Mouse (Mus musculus): ENCODE data around the gene Fbxw20. TPM values are rescaled to one million over a fixed set of nuclear protein-coding genes. Genes with fewer than 3 reads are reported as not detected.
A peak's percentile ranks its signal among the peaks of the same experiment; 100 is the strongest.
"Not testable (repeated sequence)": the region's sequence is repeated elsewhere in the genome, so short reads cannot be mapped to it uniquely, and the experiment has no call there.

Gene Fbxw20
- polyA plus RNA-seq (2012; rRNA removed): not detected in 2 replicates

GRCm38 (mm10) chr9:109234654-109235053 lies at the start of gene Fbxw20:
Gene Fbxw20 (minus strand): TSS chr9:109234754.
- no peaks in the 10 kb centered on the region for H3K27me3 ChIP-seq (ENCODE audit: control insufficient read depth, insufficient read depth, low read length)
- no peak within 1 kb of the TSS for H3K27ac ChIP-seq (ENCODE audit: insufficient read depth, low read length)
- DNase-seq (ENCODE audit: low read depth in 1 of 2, low spot score in 2 of 2): no peak
- TF ChIP-seq POLR2A (IDR thresholded peaks at IDR 0.05; ENCODE audit: low read depth, low read length): no peak
- no peak for TF ChIP-seq CTCF (IDR thresholded peaks at IDR 0.05; ENCODE audit: extremely low read depth, insufficient read depth, insufficient read length, insufficient replicate concordance)
- H3K4me3 ChIP-seq (ENCODE audit: extremely low read depth, insufficient read depth, insufficient read length): no peak within 1 kb of the TSS
- 95% methylated on average over 1 of the region's 1 CpGs for WGBS
- no peaks in the 10 kb centered on the region for H3K4me1 ChIP-seq (ENCODE audit: control insufficient read depth, insufficient read depth, insufficient read length)
- H3K36me3 ChIP-seq (ENCODE audit: control insufficient read depth, insufficient read depth, low read length): no peaks in the 10 kb centered on the region

- no peak overlapping the region for H3K27ac ChIP-seq (ENCODE audit: insufficient read depth, low read length)
- TF ChIP-seq POLR2A (IDR thresholded peaks at IDR 0.05; ENCODE audit: low read depth, low read length) (no peak), CTCF (IDR thresholded peaks at IDR 0.05; ENCODE audit: extremely low read depth, insufficient read depth, insufficient read length, insufficient replicate concordance) (no peak)
- H3K4me3 ChIP-seq (ENCODE audit: extremely low read depth, insufficient read depth, insufficient read length): no peak overlapping the region
- H3K36me3 ChIP-seq (ENCODE audit: control insufficient read depth, insufficient read depth, low read length): no peaks in the 10 kb centered on the region
- no peak for DNase-seq (ENCODE audit: low read depth in 1 of 2, low spot score in 2 of 2)
- no peaks in the 10 kb centered on the region for H3K4me1 ChIP-seq (ENCODE audit: control insufficient read depth, insufficient read depth, insufficient read length)
- H3K27me3 ChIP-seq (ENCODE audit: control insufficient read depth, insufficient read depth, low read length): no peaks in the 10 kb centered on the region
- 70% methylated on average over 2 of the region's 2 CpGs for WGBS
These were observed 28.5 kb upstream of the Fbxw20 start for GRCm38 (mm10) chr9:109263041-109263440.

- Histone ChIP-seq H3K4me1 (ENCODE audit: control insufficient read depth, insufficient read depth, insufficient read length) (no peaks in the 10 kb centered on the region), H3K36me3 (ENCODE audit: control insufficient read depth, insufficient read depth, low read length) (no peaks in the 10 kb centered on the region), H3K4me3 (ENCODE audit: extremely low read depth, insufficient read depth, insufficient read length) (no peak overlapping the region), H3K27ac (ENCODE audit: insufficient read depth, low read length) (no peak overlapping the region), H3K27me3 (ENCODE audit: control insufficient read depth, insufficient read depth, low read length) (no peaks in the 10 kb centered on the region)
- no peak for DNase-seq (ENCODE audit: low read depth in 1 of 2, low spot score in 2 of 2)
- 67% methylated on average over 6 of the region's 6 CpGs for WGBS
- TF ChIP-seq POLR2A (IDR thresholded peaks at IDR 0.05; ENCODE audit: low read depth, low read length) (no peak), CTCF (IDR thresholded peaks at IDR 0.05; ENCODE audit: extremely low read depth, insufficient read depth, insufficient read length, insufficient replicate concordance) (no peak)
These were observed 16.1 kb downstream of the Fbxw20 start for GRCm38 (mm10) chr9:109218449-109218848.

GRCm38 (mm10) chr9:109201347-109201746 lies 33.2 kb downstream of the Fbxw20 start:
- not testable (repeated sequence) for H3K36me3 ChIP-seq (ENCODE audit: control insufficient read depth, insufficient read depth, low read length); H3K4me3 ChIP-seq (ENCODE audit: extremely low read depth, insufficient read depth, insufficient read length); DNase-seq (ENCODE audit: low read depth in 1 of 2, low spot score in 2 of 2); H3K27me3 ChIP-seq (ENCODE audit: control insufficient read depth, insufficient read depth, low read length); H3K27ac ChIP-seq (ENCODE audit: insufficient read depth, low read length)
- peaks cover 15% of the 10 kb centered on the region; the same call in 1 of the 2 replicates for H3K4me1 ChIP-seq (ENCODE audit: control insufficient read depth, insufficient read depth, insufficient read length)
- WGBS: 63% methylated on average over 1 of the region's 1 CpGs

GRCm38 (mm10) chr9:109200349-109200748 lies 34.2 kb downstream of the Fbxw20 start:
- Histone ChIP-seq H3K27ac (ENCODE audit: insufficient read depth, low read length) (peak overlapping the region; percentile 85), H3K4me1 (ENCODE audit: control insufficient read depth, insufficient read depth, insufficient read length) (peaks cover 18% of the 10 kb centered on the region; the same call in 1 of the 2 replicates), H3K27me3 (ENCODE audit: control insufficient read depth, insufficient read depth, low read length) (no peaks in the 10 kb centered on the region), H3K4me3 (ENCODE audit: extremely low read depth, insufficient read depth, insufficient read length) (no peak overlapping the region), H3K36me3 (ENCODE audit: control insufficient read depth, insufficient read depth, low read length) (no peaks in the 10 kb centered on the region)
- TF ChIP-seq CTCF (IDR thresholded peaks at IDR 0.05; ENCODE audit: extremely low read depth, insufficient read depth, insufficient read length, insufficient replicate concordance) (no peak), POLR2A (IDR thresholded peaks at IDR 0.05; ENCODE audit: low read depth, low read length) (no peak)
- peak in 1 of 2 experiments; percentile 9 for DNase-seq (ENCODE audit: low read depth in 1 of 2, low spot score in 2 of 2)
- WGBS: 49% methylated on average over 1 of the region's 1 CpGs

- H3K4me1 ChIP-seq (ENCODE audit: control insufficient read depth, insufficient read depth, insufficient read length): peaks cover 18% of the 10 kb centered on the region; the same call in 1 of the 2 replicates
- no peaks in the 10 kb centered on the region for H3K36me3 ChIP-seq (ENCODE audit: control insufficient read depth, insufficient read depth, low read length)
- 39% methylated on average over 1 of the region's 1 CpGs for WGBS
- no peaks in the 10 kb centered on the region for H3K27me3 ChIP-seq (ENCODE audit: control insufficient read depth, insufficient read depth, low read length)
- no peak for TF ChIP-seq POLR2A (IDR thresholded peaks at IDR 0.05; ENCODE audit: low read depth, low read length)
- no peak for TF ChIP-seq CTCF (IDR thresholded peaks at IDR 0.05; ENCODE audit: extremely low read depth, insufficient read depth, insufficient read length, insufficient replicate concordance)
- DNase-seq (ENCODE audit: low read depth in 1 of 2, low spot score in 2 of 2): peak; percentile 4 to 54
- peak overlapping the region; percentile 61; the same call in 1 of the 2 replicates for H3K27ac ChIP-seq (ENCODE audit: insufficient read depth, low read length)
- no peak overlapping the region for H3K4me3 ChIP-seq (ENCODE audit: extremely low read depth, insufficient read depth, insufficient read length)
These were observed 35.2 kb downstream of the Fbxw20 start for GRCm38 (mm10) chr9:109199353-109199752.

- DNase-seq (ENCODE audit: low read depth in 1 of 2, low spot score in 2 of 2): not testable (repeated sequence)
These were observed 38.7 kb downstream of the Fbxw20 start, which contains the start of gene Fbxw13 for GRCm38 (mm10) chr9:109195875-109196274. Gene Fbxw13 (minus strand): TSS chr9:109195975.

More at GRCm38 (mm10) chr9:109195875-109196274, 38.7 kb downstream of the Fbxw20 start, which contains the start of gene Fbxw13:
- 75% methylated on average over 3 of the region's 3 CpGs for WGBS
- H3K4me3 ChIP-seq (ENCODE audit: extremely low read depth, insufficient read depth, insufficient read length); H3K27me3 ChIP-seq (ENCODE audit: control insufficient read depth, insufficient read depth, low read length); H3K36me3 ChIP-seq (ENCODE audit: control insufficient read depth, insufficient read depth, low read length): not testable (repeated sequence)
- peak within 1 kb of the TSS; percentile 61 for H3K27ac ChIP-seq (ENCODE audit: insufficient read depth, low read length)
- peaks cover 18% of the 10 kb centered on the region; the same call in 1 of the 2 replicates for H3K4me1 ChIP-seq (ENCODE audit: control insufficient read depth, insufficient read depth, insufficient read length)
